Mouse (Mus musculus): ENCODE data around the gene Acbd7. TPM values are rescaled to one million over a fixed set of nuclear protein-coding genes. Genes with fewer than 3 reads are reported as not detected.

Acbd7 gene
- total RNA-seq, 1 experiment from 2014 or later: not detected

GRCm38 (mm10) chr2:3357887-3358286, 21.9 kb downstream of the Acbd7 start:
- no peak for ATAC-seq (replicated peaks; ENCODE audit: insufficient number of reproducible peaks, low FRiP score, low TSS enrichment, poor library complexity, severe bottlenecking)

GRCm38 (mm10) chr2:3361067-3361466, 25.1 kb downstream of the Acbd7 start:
- ATAC-seq (replicated peaks; ENCODE audit: insufficient number of reproducible peaks, low FRiP score, low TSS enrichment, poor library complexity, severe bottlenecking): no peak

GRCm38 (mm10) chr2:3365127-3365526, 29.2 kb downstream of the Acbd7 start:
- ATAC-seq (replicated peaks; ENCODE audit: insufficient number of reproducible peaks, low FRiP score, low TSS enrichment, poor library complexity, severe bottlenecking): no peak

- ATAC-seq (replicated peaks; ENCODE audit: insufficient number of reproducible peaks, low FRiP score, low TSS enrichment, poor library complexity, severe bottlenecking): no peak
These were observed 51.3 kb downstream of the Acbd7 start for GRCm38 (mm10) chr2:3387105-3387860.

Other genes with a start within 250 kb of the Acbd7 start
- gene Fam171a1, start 221.9 kb upstream of the Acbd7 start, total RNA-seq (2017): not detected in 3 replicates
- 18.0 to 31.9 TPM (median 18.3 TPM) in 3 replicates for gene Nmt2, start 52.0 kb upstream of the Acbd7 start, total RNA-seq (2017)
- gene Rpp38, start 3.5 kb upstream of the Acbd7 start, total RNA-seq (2017): 1.8 to 9.9 TPM (median 4.4 TPM) in 3 replicates
- gene Olah, start 61.0 kb downstream of the Acbd7 start, total RNA-seq (2017): not detected in 3 replicates
- 2.1 to 6.9 TPM in 2 of 3 replicates, not detected in the other for gene Meig1, start 86.5 kb downstream of the Acbd7 start, total RNA-seq (2017)
- gene Dclre1c, start 88.0 kb downstream of the Acbd7 start, total RNA-seq (2017): 18.0 to 38.5 TPM (median 22.6 TPM) in 3 replicates
- 0.11 to 4.4 TPM (median 0.87 TPM) in 3 replicates for gene Suv39h2, start 138.9 kb downstream of the Acbd7 start, total RNA-seq (2017)
- 6.8 to 13.6 TPM (median 9.7 TPM) in 3 replicates for gene Gm45902, start 176.6 kb downstream of the Acbd7 start, total RNA-seq (2017)
- 87.0 to 139 TPM (median 114 TPM) in 3 replicates for gene Hspa14, start 176.6 kb downstream of the Acbd7 start, total RNA-seq (2017)
- 0.68 TPM in 1 of 3 replicates, not detected in the others for gene Cdnf, start 176.9 kb downstream of the Acbd7 start, total RNA-seq (2017)
- 432 to 778 TPM (median 669 TPM) in 3 replicates for gene Fam107b, start 234.3 kb downstream of the Acbd7 start, total RNA-seq (2017)

All from monocyte, adult 5-6 weeks (primary cell).